Mouse (Mus musculus) liver, embryonic 14.5 days (tissue): ENCODE data around the gene Yes1.

Source experiments
- CTCF ChIP-seq: IDR thresholded peaks from 2 replicates; pipeline ENCODE4 v1.5.1; 2016; ENCODE audit warnings: antibody characterized with exemption, low read depth, control low read depth
- EP300 ChIP-seq: IDR thresholded peaks from 2 replicates; pipeline ENCODE4 v1.6.1; 2016; ENCODE audit warnings: antibody characterized with exemption, low read depth

DNA sequence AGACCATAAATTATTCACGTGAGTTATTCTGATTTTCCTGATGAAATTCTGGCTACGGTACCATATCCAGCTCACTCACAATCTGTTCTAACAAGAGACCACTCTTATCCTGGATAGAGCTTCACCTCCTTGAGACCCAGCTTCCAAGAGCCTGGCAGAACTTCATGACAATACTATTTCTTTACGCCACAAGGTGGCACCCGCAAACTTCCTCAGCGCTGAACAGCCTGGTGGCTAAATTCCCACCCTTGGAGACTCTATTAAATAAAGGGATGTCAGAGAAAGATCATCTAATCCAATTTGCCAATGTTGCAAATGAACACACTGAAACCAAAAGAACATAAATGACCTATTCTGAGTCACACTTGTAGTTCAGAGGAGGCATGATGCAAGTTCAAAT, 22.8 kb upstream of the Yes1 start:
- peak; percentile 54 for TF ChIP-seq CTCF
- TF ChIP-seq EP300, result no peak
